Mouse (Mus musculus) myocyte (in vitro differentiated cells): ENCODE data around the gene Polr1e.

Experiments
- E2F4 ChIP-seq: IDR thresholded peaks from one replicate; pipeline ENCODE4 v1.6.1; 2011; ENCODE audit warnings: mild to moderate bottlenecking, control low read depth, moderate library complexity; ENCODE audit not compliant: insufficient read depth
- MAX ChIP-seq: IDR thresholded peaks from one replicate; pipeline ENCODE4 v1.6.1; 2011; ENCODE audit warnings: low read depth, mild to moderate bottlenecking, control low read depth
- MYOD1 ChIP-seq, 3 experiments: IDR thresholded peaks; one replicate each; pipeline ENCODE4 v1.6.1; 2011; ENCODE audit warnings: control low read depth in 2 of 3, low read depth in 2 of 3, mild to moderate bottlenecking in 2 of 3, moderate library complexity in 1 of 3; ENCODE audit not compliant: insufficient read length in 2 of 3, control insufficient read depth in 1 of 3
- MYOG ChIP-seq, 3 experiments: IDR thresholded peaks; one replicate each; pipeline ENCODE4 v1.6.1; 2011; ENCODE audit warnings: control low read depth in 2 of 3, low read depth in 2 of 3, mild to moderate bottlenecking in 2 of 3; ENCODE audit not compliant: insufficient read length in 2 of 3, control insufficient read depth in 1 of 3, insufficient read depth in 1 of 3
- POLR2A ChIP-seq: IDR thresholded peaks from one replicate; pipeline ENCODE4 v1.6.1; 2011; ENCODE audit warnings: low read depth, mild to moderate bottlenecking, control low read depth, moderate library complexity; ENCODE audit not compliant: insufficient read length
- POLR2AphosphoS2 ChIP-seq: IDR thresholded peaks from one replicate; pipeline ENCODE4 v1.6.1; 2011; ENCODE audit warnings: low read depth, control low read depth; ENCODE audit not compliant: insufficient read length
- REST ChIP-seq: IDR thresholded peaks from one replicate; pipeline ENCODE4 v1.6.1; 2011; ENCODE audit warnings: mild to moderate bottlenecking, control low read depth, moderate library complexity; ENCODE audit not compliant: insufficient read depth, insufficient read length
- SRF ChIP-seq: IDR thresholded peaks from one replicate; pipeline ENCODE4 v1.6.1; 2011; ENCODE audit warnings: low read depth; ENCODE audit not compliant: control insufficient read depth, insufficient read length
- USF1 ChIP-seq: IDR thresholded peaks from one replicate; pipeline ENCODE4 v1.6.1; 2011; ENCODE audit warnings: low read depth, mild to moderate bottlenecking, control low read depth, moderate library complexity

- TF ChIP-seq POLR2A (no peak), MYOG (IDR thresholded peaks at IDR 0.05; ENCODE audit: control insufficient read depth in 1 of 3, insufficient read depth in 1 of 3, insufficient read length in 2 of 3, low read depth in 2 of 3) (no peak), REST (no peak), USF1 (no peak), SRF (no peak), MAX (no peak), POLR2AphosphoS2 (no peak), E2F4 (no peak), MYOD1 (IDR thresholded peaks at IDR 0.05; ENCODE audit: control insufficient read depth in 1 of 3, insufficient read length in 2 of 3, low read depth in 2 of 3) (no peak)
Observed at GRCm38 (mm10) chr4:44998071-44998470, 20.3 kb upstream of the Polr1e start.
